8 mouse cellular contexts compared by ENCODE assay signal in genomic region chr1:138831309-138831708, GRCm38 (mm10). TPM values are rescaled to one million over a fixed set of nuclear protein-coding genes. Genes with fewer than 3 reads are reported as not detected.
A peak's percentile ranks its signal among the peaks of the same experiment; 100 is the strongest.
DNase-seq lines count a peak whose midpoint lies in the region; ATAC-seq and TF ChIP-seq lines count a peak whose summit lies in the region.

No protein-coding gene starts in this region.

- intact Hi-C loops in gastrocnemius, adult 2 months (cut with DNase I): loop anchor here (10.0 kb wide), 1 partner anchor 513 kb away; no protein-coding TSS in a partner anchor

- no peak overlapping the region for H3K9ac ChIP-seq in liver, postnatal 0 days (replicated peaks)
- H3K9ac ChIP-seq in stomach, embryonic 15.5 days: no peak overlapping the region

- peak overlapping the region; percentile 30; the same call in 1 of the 2 replicates for H3K4me3 ChIP-seq in gastrocnemius, adult 2 months
- peak overlapping the region; percentile 46 for H3K4me3 ChIP-seq in liver, postnatal 0 days (ENCODE audit: low read depth, low read length)
- H3K4me3 ChIP-seq in stomach, embryonic 15.5 days (replicated peaks): peak overlapping the region; percentile 36

- no peak for TF ChIP-seq EP300 in liver, postnatal 0 days (IDR thresholded peaks at IDR 0.05; ENCODE audit: low read depth)

- H3K27ac ChIP-seq in gastrocnemius, adult 2 months: no peak overlapping the region
- no peak overlapping the region for H3K27ac ChIP-seq in liver, postnatal 0 days (ENCODE audit: low read depth)
- no peak overlapping the region for H3K27ac ChIP-seq in stomach, embryonic 15.5 days

- no peak for DNase-seq in gastrocnemius, adult 2 months
- no peak for DNase-seq in gastrocnemius, postnatal 25 days
- DNase-seq in brain, embryonic 14.5 days (ENCODE audit: low read depth): peak; percentile 76
- peak; percentile 36 for DNase-seq in heart, postnatal 4 days
- no peak for DNase-seq in liver, postnatal 0 days
- DNase-seq in cerebellum, adult 11 months: no peak
- DNase-seq in gastrocnemius, postnatal 10 days: no peak

- no peaks in the 10 kb centered on the region for H3K36me3 ChIP-seq in liver, postnatal 0 days (replicated peaks; ENCODE audit: insufficient read depth, low read length)
- H3K36me3 ChIP-seq in stomach, embryonic 15.5 days: no peaks in the 10 kb centered on the region

- no peak for TF ChIP-seq POLR2A in brain, embryonic 14.5 days (IDR thresholded peaks at IDR 0.05; ENCODE audit: borderline replicate concordance, extremely low read depth, insufficient read depth, insufficient read length, poor library complexity, severe bottlenecking)

- H3K9me3 ChIP-seq in liver, postnatal 0 days (ENCODE audit: low read length): no peaks in the 10 kb centered on the region
- no peaks in the 10 kb centered on the region for H3K9me3 ChIP-seq in stomach, embryonic 15.5 days

- H3K4me2 ChIP-seq in liver, postnatal 0 days (ENCODE audit: low read depth, low read length): peak overlapping the region; percentile 73
- peak overlapping the region; percentile 55 for H3K4me2 ChIP-seq in stomach, embryonic 15.5 days

- WGBS in liver, postnatal 0 days (ENCODE audit: insufficient replicate concordance): under 1% methylated on average over 16 of the region's 16 CpGs
- WGBS in stomach, embryonic 15.5 days: 2% methylated on average over 16 of the region's 16 CpGs

- no peak for TF ChIP-seq CTCF in gastrocnemius, adult 2 months (IDR thresholded peaks at IDR 0.05)
- TF ChIP-seq CTCF in brain, embryonic 14.5 days (IDR thresholded peaks at IDR 0.05; ENCODE audit: borderline replicate concordance, extremely low read depth, insufficient read depth, insufficient read length): no peak
- no peak for TF ChIP-seq CTCF in liver, postnatal 0 days (IDR thresholded peaks at IDR 0.05; ENCODE audit: low read depth)

- peaks cover 40% of the 10 kb centered on the region for H3K27me3 ChIP-seq in liver, postnatal 0 days (ENCODE audit: insufficient read depth, low read length)
- peaks cover 29% of the 10 kb centered on the region for H3K27me3 ChIP-seq in stomach, embryonic 15.5 days (replicated peaks)

- no peaks in the 10 kb centered on the region; the same call in 1 of the 2 replicates for H3K4me1 ChIP-seq in liver, postnatal 0 days (ENCODE audit: insufficient read depth)
- H3K4me1 ChIP-seq in stomach, embryonic 15.5 days: no peaks in the 10 kb centered on the region

- peak; percentile 33; the same call in 1 of the 2 replicates for ATAC-seq in liver, postnatal 0 days
- ATAC-seq in stomach, embryonic 15.5 days (ENCODE audit: insufficient read depth, low FRiP score, low read depth): no peak

RNA-seq across cellular contexts. Expression of gene Lhx9, which starts 17.1 kb away (rescaled TPM):
- not detected for total RNA-seq in gastrocnemius, adult 2 months (2021)
- total RNA-seq in gastrocnemius, postnatal 25 days (2021): not detected
- polyA plus RNA-seq in brain, embryonic 14.5 days (2012; rRNA removed): 62.8 and 83.9 TPM in 2 replicates
- total RNA-seq in heart, postnatal 4 days (2021): not detected
- polyA plus RNA-seq in liver, postnatal 0 days (2015; fragmentation: Nextera tagmentation; extraction: Ambion mirVana): 0.04 TPM in 2 replicates
- 0.77 and 1.3 TPM in 2 replicates for polyA plus RNA-seq in stomach, embryonic 15.5 days (2015; fragmentation: Nextera tagmentation; extraction: Ambion mirVana)
- total RNA-seq in gastrocnemius, postnatal 10 days (2021): not detected

RNA-seq across cellular contexts. Expression of gene 2310009B15Rik, which starts 25.3 kb away (rescaled TPM):
- 10 to 100 TPM; 14.6 to 15.6 TPM for total RNA-seq in gastrocnemius, adult 2 months (2021)
- 10 to 100 TPM; 11.5 to 12.8 TPM for total RNA-seq in gastrocnemius, postnatal 25 days (2021)
- 38.6 and 65.3 TPM in 2 replicates for polyA plus RNA-seq in brain, embryonic 14.5 days (2012; rRNA removed)
- total RNA-seq in heart, postnatal 4 days (2021): 10 to 100 TPM; 15.8 to 20.3 TPM
- polyA plus RNA-seq in liver, postnatal 0 days (2015; fragmentation: Nextera tagmentation; extraction: Ambion mirVana): 28.0 and 28.2 TPM in 2 replicates
- polyA plus RNA-seq in stomach, embryonic 15.5 days (2015; fragmentation: Nextera tagmentation; extraction: Ambion mirVana): 40.0 and 44.2 TPM in 2 replicates
- 10 to 100 TPM; 18.1 to 19.8 TPM for total RNA-seq in gastrocnemius, postnatal 10 days (2021)

Comparison
In these comparisons a context has a peak if more than half of its experiments do, and no peak if none do; other contexts are left out.
1. DNase-seq: peak in brain, embryonic 14.5 days (single experiment) and heart, postnatal 4 days (single experiment); none in gastrocnemius, adult 2 months (single experiment), gastrocnemius, postnatal 25 days (single experiment), liver, postnatal 0 days (single experiment), cerebellum, adult 11 months (single experiment) and gastrocnemius, postnatal 10 days (single experiment).
2. Peak in every context shown above with its lines, with median percentiles within 50 percentile points of each other: H3K4me3 ChIP-seq.